Mouse (Mus musculus) heart, embryonic 11.5 days (tissue): ENCODE results near the gene Ptpn14. TPM values are rescaled to one million over a fixed set of nuclear protein-coding genes. Genes with fewer than 3 reads are reported as not detected.
A peak's percentile ranks its signal among the peaks of the same experiment; 100 is the strongest.

ENCODE experiments used
- ATAC-seq: fragments of 200-750 bp; cut with Nextera tagmentation; replicated peaks from 2 replicates; pipeline ENCODE4 v1.8.0; 2017; ENCODE audit warnings: moderate library complexity; ENCODE audit not compliant: insufficient number of reproducible peaks, low FRiP score, low TSS enrichment
- H3K27ac ChIP-seq: fragments of 300-500 bp; sonication (generic); 2 replicates; pipeline ENCODE4 v1.5.1; 2014; ENCODE audit warnings: mild to moderate bottlenecking, low read depth, low read length
- H3K27me3 ChIP-seq: fragments of 300-500 bp; sonication (generic); 2 replicates; pipeline ENCODE4 v1.6.1; 2014; ENCODE audit warnings: mild to moderate bottlenecking, low read length, mixed read lengths; ENCODE audit not compliant: control insufficient read depth, insufficient read depth
- H3K36me3 ChIP-seq: fragments of 300-500 bp; sonication (generic); 2 replicates; pipeline ENCODE4 v1.6.1; 2014; ENCODE audit warnings: mild to moderate bottlenecking, low read length, moderate library complexity, mixed read lengths; ENCODE audit not compliant: control insufficient read depth, insufficient read depth
- H3K4me1 ChIP-seq: fragments of 300-500 bp; sonication (generic); 2 replicates; pipeline ENCODE4 v1.6.1; 2014; ENCODE audit warnings: low read length; ENCODE audit not compliant: control insufficient read depth, insufficient read depth
- H3K4me2 ChIP-seq: fragments of 300-500 bp; sonication (generic); 2 replicates; pipeline ENCODE4 v1.6.1; 2014; ENCODE audit warnings: mild to moderate bottlenecking, moderate library complexity
- H3K4me3 ChIP-seq: fragments of 300-500 bp; sonication (generic); 2 replicates; pipeline ENCODE4 v1.5.1; 2014; ENCODE audit warnings: low read depth, low read length
- H3K9ac ChIP-seq: fragments of 300-500 bp; sonication (generic); 2 replicates; pipeline ENCODE4 v1.6.1; 2014; ENCODE audit warnings: mild to moderate bottlenecking, low read depth, low read length, moderate library complexity
- H3K9me3 ChIP-seq: fragments of 300-500 bp; sonication (generic); replicated peaks from 2 replicates; pipeline ENCODE4 v1.6.1; 2016; ENCODE audit warnings: low read length; ENCODE audit not compliant: control insufficient read depth
- WGBS: fragments of 180-500 bp; shearing (Covaris S2); extraction: QIAGEN DNeasy Blood & Tissue Kit; methylation state at CpG from one replicate; pipeline ENCODE4 v1.1.7; 2014; ENCODE audit not compliant: insufficient replicate concordance; 5-methylcytosine and 5-hydroxymethylcytosine counted together
- polyA plus RNA-seq: library from polyadenylated mRNA; unstranded; fragments of >200 nt; fragmentation: Nextera tagmentation; extraction: Ambion mirVana; gene quantifications from 2 replicates; pipeline ENCODE4 v1.2.1, GENCODE M21; 2014

The Ptpn14 gene
- polyA plus RNA-seq, 1 experiment from 2014 or later, result 10.1 TPM

DNA sequence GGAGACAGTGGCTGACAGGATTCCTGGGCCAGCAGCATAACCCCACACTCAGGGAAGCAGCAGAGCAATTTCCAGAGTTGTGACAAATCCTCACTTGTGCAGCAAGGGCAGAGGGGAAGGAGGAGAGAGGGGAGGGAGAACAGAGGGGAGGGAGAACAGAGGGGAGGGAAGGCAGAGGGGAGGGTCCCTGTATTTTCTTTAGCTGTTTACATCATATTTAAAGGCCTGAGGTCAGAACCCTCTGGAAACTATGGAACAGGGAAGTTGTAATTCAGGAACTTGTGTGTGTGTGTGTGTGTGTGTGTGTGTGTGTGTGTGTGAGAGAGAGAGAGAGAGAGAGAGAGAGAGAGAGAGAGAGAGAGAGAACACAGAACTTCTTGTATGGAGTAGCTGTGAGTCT, 21.1 kb upstream of the Ptpn14 start:
- Histone ChIP-seq H3K27me3 (no peaks in the 10 kb centered on the region), H3K4me3 (no peak overlapping the region), H3K4me1 (peaks cover 2% of the 10 kb centered on the region; the same call in 1 of the 2 replicates), H3K36me3 (no peaks in the 10 kb centered on the region), H3K27ac (no peak overlapping the region), H3K9ac (no peak overlapping the region), H3K4me2 (no peak overlapping the region), H3K9me3 (no peaks in the 10 kb centered on the region)
- ATAC-seq, result no peak

GRCm38 (mm10) chr1:189707419-189707818, 20.6 kb upstream of the Ptpn14 start:
- 68% methylated on average over 5 of the region's 5 CpGs for WGBS
- Histone ChIP-seq H3K9me3 (no peaks in the 10 kb centered on the region), H3K27me3 (no peaks in the 10 kb centered on the region), H3K36me3 (no peaks in the 10 kb centered on the region), H3K4me3 (no peak overlapping the region), H3K4me2 (no peak overlapping the region), H3K27ac (no peak overlapping the region), H3K4me1 (peaks cover 2% of the 10 kb centered on the region; the same call in 1 of the 2 replicates), H3K9ac (0 out of 2 replicates have a peak overlapping the region, but pooled peaks have one; percentile 8)
- ATAC-seq, result no peak

DNA sequence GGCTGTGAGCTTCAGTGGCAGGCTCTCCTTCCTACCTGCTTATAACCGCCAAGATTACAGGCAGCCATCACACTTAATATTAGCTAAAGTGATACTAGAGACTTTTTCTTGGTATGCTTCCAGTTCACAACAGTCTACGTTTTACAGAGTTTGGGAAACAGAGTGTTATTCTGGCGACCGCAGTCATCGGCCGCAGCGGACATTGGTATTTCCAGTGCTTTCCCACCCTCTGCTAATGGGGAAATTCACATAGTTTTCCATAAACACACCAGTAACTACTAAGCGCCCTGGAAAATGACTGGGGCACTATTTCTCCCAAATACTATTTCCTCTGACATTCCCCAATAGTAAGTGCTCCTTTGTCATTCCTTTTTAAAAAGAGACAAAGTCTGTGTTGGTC, 19.1 kb upstream of the Ptpn14 start:
- H3K36me3 ChIP-seq, result no peaks in the 10 kb centered on the region
- H3K4me2 ChIP-seq, result no peak overlapping the region
- H3K27ac ChIP-seq, result no peak overlapping the region
- ATAC-seq, result no peak
- H3K27me3 ChIP-seq, result no peaks in the 10 kb centered on the region
- 64% methylated on average over 8 of the region's 8 CpGs for WGBS
- H3K9me3 ChIP-seq, result no peaks in the 10 kb centered on the region
- no peak overlapping the region for H3K4me3 ChIP-seq
- H3K4me1 ChIP-seq, result peaks cover 2% of the 10 kb centered on the region; the same call in 1 of the 2 replicates
- H3K9ac ChIP-seq, result no peak overlapping the region

- no peaks in the 10 kb centered on the region for H3K9me3 ChIP-seq
- no peak overlapping the region for H3K4me2 ChIP-seq
- H3K27ac ChIP-seq, result no peak overlapping the region
- H3K9ac ChIP-seq, result no peak overlapping the region
- no peak for ATAC-seq
- H3K36me3 ChIP-seq, result no peaks in the 10 kb centered on the region
- H3K4me3 ChIP-seq, result no peak overlapping the region
- H3K27me3 ChIP-seq, result no peaks in the 10 kb centered on the region
- no peaks in the 10 kb centered on the region for H3K4me1 ChIP-seq
- 49% methylated on average over 19 of the region's 19 CpGs for WGBS
Observed at GRCm38 (mm10) chr1:189715915-189716797, 11.9 kb upstream of the Ptpn14 start.

DNA sequence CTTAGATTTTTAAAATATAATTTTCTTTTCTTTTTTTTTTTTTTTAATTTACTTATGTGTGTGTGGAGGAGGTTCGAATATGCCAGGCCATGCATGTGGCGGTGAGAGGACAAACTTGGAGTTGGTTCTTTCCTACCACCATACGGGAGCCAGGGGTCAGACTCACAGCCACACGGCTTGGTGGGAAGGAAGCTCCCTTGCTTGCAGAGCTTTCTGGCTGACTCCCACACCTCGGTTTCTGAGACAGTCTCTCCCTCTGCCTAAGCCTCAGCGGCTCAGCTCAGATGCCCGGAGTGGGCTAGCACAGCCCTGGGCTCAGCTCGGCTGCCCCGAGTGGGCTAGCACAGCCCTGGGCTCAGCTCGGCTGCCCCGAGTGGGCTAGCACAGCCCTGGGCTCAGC, 10.5 kb upstream of the Ptpn14 start:
- Histone ChIP-seq H3K36me3 (no peaks in the 10 kb centered on the region), H3K4me3 (no peak overlapping the region), H3K9ac (no peak overlapping the region), H3K4me2 (no peak overlapping the region), H3K9me3 (no peaks in the 10 kb centered on the region), H3K27ac (no peak overlapping the region), H3K27me3 (no peaks in the 10 kb centered on the region), H3K4me1 (no peaks in the 10 kb centered on the region)
- 73% methylated on average over 11 of the region's 11 CpGs for WGBS
- no peak for ATAC-seq

- no peak overlapping the region for H3K27ac ChIP-seq
- WGBS, result 68% methylated on average over 5 of the region's 5 CpGs
- no peak overlapping the region for H3K4me2 ChIP-seq
- no peak for ATAC-seq
- no peaks in the 10 kb centered on the region for H3K9me3 ChIP-seq
- no peaks in the 10 kb centered on the region for H3K27me3 ChIP-seq
- no peak overlapping the region for H3K9ac ChIP-seq
- H3K4me1 ChIP-seq, result no peaks in the 10 kb centered on the region
- H3K36me3 ChIP-seq, result no peaks in the 10 kb centered on the region
- no peak overlapping the region for H3K4me3 ChIP-seq
Observed at GRCm38 (mm10) chr1:189718600-189718999, 9.5 kb upstream of the Ptpn14 start.

DNA sequence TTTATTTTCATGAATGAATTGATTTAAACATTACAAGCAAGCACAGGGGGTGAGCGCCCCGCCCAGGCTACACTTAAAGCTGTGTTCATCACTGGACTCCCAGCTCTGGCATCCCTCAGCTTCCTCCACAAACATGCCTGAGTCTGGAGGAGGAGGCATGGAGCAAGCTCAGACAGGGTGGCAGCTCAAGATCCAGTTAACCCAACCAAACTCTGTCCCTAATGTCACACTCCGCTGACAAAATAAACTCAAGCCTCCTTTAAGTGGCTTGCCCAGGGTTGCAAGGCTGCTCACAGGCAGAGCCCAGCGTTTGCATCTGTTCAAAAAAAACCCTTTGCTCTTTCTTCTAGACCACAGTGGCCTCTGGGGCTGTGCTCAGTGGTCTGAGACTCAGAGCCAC, 1.9 kb upstream of the Ptpn14 start:
- H3K9me3 ChIP-seq, result no peaks in the 10 kb centered on the region
- 68% methylated on average over 4 of the region's 4 CpGs for WGBS
- H3K4me2 ChIP-seq, result no peak overlapping the region
- H3K9ac ChIP-seq, result no peak overlapping the region
- no peaks in the 10 kb centered on the region for H3K27me3 ChIP-seq
- H3K4me1 ChIP-seq, result peaks cover 18% of the 10 kb centered on the region
- H3K27ac ChIP-seq, result no peak overlapping the region
- no peak overlapping the region for H3K4me3 ChIP-seq
- no peaks in the 10 kb centered on the region for H3K36me3 ChIP-seq
- no peak for ATAC-seq

DNA sequence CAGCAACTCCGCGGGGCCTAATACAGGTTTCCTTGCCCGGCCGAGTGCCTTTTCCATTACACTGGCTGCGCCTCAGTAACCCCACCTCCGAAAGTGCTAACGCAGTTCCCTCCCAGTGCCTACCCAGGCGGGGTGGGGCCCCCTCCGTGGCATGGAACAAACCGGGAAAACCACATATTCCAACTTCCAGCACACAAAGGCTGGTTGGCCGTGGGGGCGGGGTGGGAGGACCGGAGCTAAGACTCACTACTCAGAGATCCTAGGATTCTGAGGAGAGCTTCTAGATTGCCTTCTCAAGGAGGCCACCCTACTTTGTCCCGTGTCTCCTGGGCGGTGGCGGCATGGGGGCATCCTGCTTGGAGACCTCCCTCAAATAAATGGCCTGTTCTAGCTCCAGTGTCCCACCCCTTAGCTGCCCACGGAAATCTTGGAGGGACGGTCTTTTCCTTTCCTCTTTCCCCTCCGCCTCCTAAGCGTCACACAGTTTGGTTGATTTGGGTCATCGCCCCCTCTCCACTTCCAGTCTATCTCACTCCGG, 653 bp upstream of the Ptpn14 start:
- peak; percentile 49 for ATAC-seq
- Histone ChIP-seq H3K9ac (peak overlapping the region; percentile 72), H3K36me3 (0 out of 2 replicates have a peak, but pooled peaks cover 4% of the 10 kb centered on the region), H3K27ac (peak overlapping the region; percentile 92), H3K4me1 (peaks cover 20% of the 10 kb centered on the region), H3K4me3 (peak overlapping the region; percentile 77), H3K4me2 (peak overlapping the region; percentile 91), H3K27me3 (no peaks in the 10 kb centered on the region), H3K9me3 (no peaks in the 10 kb centered on the region)
- 2% methylated on average over 22 of the region's 22 CpGs for WGBS

- peaks cover 20% of the 10 kb centered on the region for H3K4me1 ChIP-seq
- no peak for ATAC-seq
- H3K9ac ChIP-seq, result peak overlapping the region; percentile 88
- H3K4me3 ChIP-seq, result peak overlapping the region; percentile 77
- no peaks in the 10 kb centered on the region for H3K9me3 ChIP-seq
- WGBS, result 0% methylated on average over 15 of the region's 15 CpGs
- peak overlapping the region; percentile 91 for H3K4me2 ChIP-seq
- 0 out of 2 replicates have a peak, but pooled peaks cover 4% of the 10 kb centered on the region for H3K36me3 ChIP-seq
- H3K27me3 ChIP-seq, result no peaks in the 10 kb centered on the region
- H3K27ac ChIP-seq, result peak overlapping the region; percentile 92
Observed at GRCm38 (mm10) chr1:189728784-189729115, 682 bp downstream of the Ptpn14 start.
